Mouse (Mus musculus) liver, adult 2 months (tissue): ENCODE data around the gene Hsd3b7.

Experiments used
- CTCF ChIP-seq: fragments of 200-500 bp; IDR thresholded peaks from 2 replicates; pipeline ENCODE4 v1.5.1; 2011; ENCODE audit warnings: low read depth, low read length, control low read depth
- POLR2A ChIP-seq: fragments of 200-500 bp; IDR thresholded peaks from 2 replicates; pipeline ENCODE4 v1.6.1; 2011; ENCODE audit warnings: low read length, control low read depth; ENCODE audit not compliant: insufficient read depth; ENCODE audit errors: extremely low read depth

GRCm38 (mm10) chr7:127815954-127816821 lies 15.8 kb downstream of the Hsd3b7 start:
- TF ChIP-seq CTCF (peak; percentile 79), POLR2A (0 out of 2 replicates have a peak, but pooled peaks have one; percentile 13)
